Mouse (Mus musculus): ENCODE measurements around the gene Kdm1b.

Kdm1b gene

DNA sequence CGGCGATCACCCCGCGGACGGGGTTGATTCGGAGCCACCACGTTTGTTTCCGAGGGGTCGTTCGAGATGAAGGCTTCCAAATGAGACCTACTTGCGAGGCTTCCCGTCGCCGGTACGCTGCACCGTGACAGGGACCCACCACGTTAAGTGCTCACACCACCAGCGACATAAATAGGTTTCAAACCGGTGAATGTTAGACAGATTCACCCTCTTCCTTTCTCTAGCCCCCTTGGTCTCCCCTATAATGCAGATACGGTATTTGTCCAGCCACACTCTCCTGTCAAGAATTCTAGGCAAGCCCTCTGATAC, 63.2 kb downstream of the Kdm1b start:
- DNase-seq (ENCODE audit: low spot score in 2 of 2): no peak

DNA sequence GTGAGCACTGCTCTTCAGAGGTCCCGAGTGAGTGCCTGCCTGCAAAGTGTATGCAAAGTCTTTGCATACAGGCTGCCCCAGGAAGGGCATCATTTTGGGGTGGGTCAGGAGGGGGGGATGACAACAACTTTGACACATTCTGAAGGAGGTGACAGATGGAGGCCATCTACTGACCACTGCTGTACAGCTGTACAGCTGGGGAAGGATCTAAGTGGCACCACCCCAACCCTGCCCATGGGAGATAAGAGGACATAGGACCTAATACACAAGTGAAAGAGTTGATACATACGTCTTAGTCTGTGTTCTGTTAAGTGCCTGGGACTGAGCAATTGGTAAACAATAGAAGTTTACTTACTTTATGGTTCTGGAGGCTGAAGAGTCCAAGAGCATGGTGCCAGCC, 65.9 kb downstream of the Kdm1b start:
- DNase-seq (ENCODE audit: low spot score in 2 of 2): no peak

GRCm38 (mm10) chr13:47111185-47111584, 67.9 kb downstream of the Kdm1b start:
- no peak for DNase-seq (ENCODE audit: low spot score in 2 of 2)

DNA sequence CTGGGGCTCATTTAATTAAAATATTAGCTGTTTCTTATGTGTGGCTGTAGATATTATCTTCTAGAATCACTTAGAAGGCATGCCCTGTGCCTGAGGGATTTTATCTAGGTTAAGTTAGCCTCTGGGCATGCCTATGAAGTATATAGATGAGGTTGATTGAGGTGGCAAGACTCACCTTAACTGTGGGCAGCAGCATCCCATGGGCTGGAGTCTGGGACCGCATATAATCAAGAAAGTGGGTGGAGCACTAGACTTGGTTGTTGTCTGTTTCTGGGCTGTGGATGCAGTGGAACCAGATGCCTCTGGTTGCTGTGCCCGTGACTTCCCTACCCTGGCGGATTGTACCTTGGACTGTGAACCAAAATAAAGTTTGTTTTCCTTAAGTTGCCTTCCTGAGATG, 68.8 kb downstream of the Kdm1b start:
- no peak for DNase-seq (ENCODE audit: low spot score in 2 of 2)

GRCm38 (mm10) chr13:47112924-47113323, 69.6 kb downstream of the Kdm1b start:
- DNase-seq (ENCODE audit: low spot score in 2 of 2): no peak

DNA sequence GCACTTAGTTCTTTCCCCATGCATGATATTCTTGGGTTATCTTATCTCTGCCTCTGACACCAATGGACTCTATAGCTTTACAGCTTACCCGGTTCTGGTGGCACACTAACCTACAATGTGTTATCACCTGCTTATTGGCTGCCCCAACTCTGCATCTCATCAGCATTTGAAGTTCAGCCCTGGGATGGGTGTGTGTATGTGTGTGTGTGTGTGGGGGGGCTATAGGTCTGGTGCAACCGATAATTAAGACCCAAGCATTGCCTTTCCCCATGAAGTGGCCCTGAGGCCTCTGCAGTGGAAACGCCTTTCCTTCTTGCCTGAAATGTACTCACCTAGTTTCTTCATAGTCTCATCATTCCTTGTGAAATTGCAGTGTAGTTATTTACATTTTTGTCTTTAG, 72.7 kb downstream of the Kdm1b start:
- DNase-seq (ENCODE audit: low spot score in 2 of 2): no peak

GRCm38 (mm10) chr13:47121333-47121889, 78.1 kb downstream of the Kdm1b start:
- DNase-seq (ENCODE audit: low spot score in 2 of 2): no peak

- DNase-seq (ENCODE audit: low spot score in 2 of 2): no peak
Observed at GRCm38 (mm10) chr13:47122537-47123430, 79.5 kb downstream of the Kdm1b start, which contains the start of gene Rnf144b. TSS of gene Rnf144b (plus strand) at chr13:47122656.

DNA sequence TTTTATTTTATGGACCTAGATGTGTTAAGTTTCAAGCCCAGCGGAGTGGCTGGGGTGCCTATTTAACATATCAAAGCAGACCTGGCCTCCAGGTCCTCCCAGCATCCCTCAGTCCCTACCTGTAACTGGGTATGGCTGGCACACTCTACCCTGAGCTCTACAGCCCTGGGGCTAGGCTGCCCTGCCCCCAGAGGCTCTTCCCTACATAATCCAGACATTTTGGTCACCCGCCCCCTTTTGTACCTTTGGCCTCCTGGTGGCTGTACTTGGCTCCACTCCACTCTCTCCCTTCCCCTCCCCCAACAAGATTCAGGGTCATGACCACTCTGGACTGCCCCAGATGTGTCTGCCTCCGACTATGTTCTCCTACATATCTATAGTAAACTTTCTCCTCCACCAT, 81.2 kb downstream of the Kdm1b start:
- DNase-seq (ENCODE audit: low spot score in 2 of 2): no peak

- no peak for DNase-seq (ENCODE audit: low spot score in 2 of 2)
Observed at GRCm38 (mm10) chr13:47124986-47125385, 81.7 kb downstream of the Kdm1b start.

DNA sequence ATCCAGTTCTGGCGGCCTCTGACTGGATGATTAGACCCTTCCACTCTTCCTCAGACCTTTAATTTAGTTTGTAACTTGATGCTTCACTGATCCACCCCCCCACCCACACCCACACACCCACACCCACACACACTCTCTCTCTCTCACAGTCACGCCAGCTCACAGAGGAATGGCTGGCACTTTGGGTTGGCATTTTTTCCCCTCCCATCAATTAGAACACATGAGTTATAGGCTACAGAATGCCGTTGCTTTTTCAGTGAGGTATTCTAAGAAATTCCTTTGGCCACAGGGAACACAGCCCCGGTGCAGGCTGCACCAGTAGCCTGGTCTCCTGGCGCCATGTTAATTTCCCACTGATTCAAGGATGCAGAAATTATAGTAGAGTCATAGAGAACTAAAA, 82.3 kb downstream of the Kdm1b start:
- DNase-seq (ENCODE audit: low spot score in 2 of 2): no peak

GRCm38 (mm10) chr13:47129090-47129489, 85.8 kb downstream of the Kdm1b start:
- DNase-seq (ENCODE audit: low spot score in 2 of 2): no peak

DNA sequence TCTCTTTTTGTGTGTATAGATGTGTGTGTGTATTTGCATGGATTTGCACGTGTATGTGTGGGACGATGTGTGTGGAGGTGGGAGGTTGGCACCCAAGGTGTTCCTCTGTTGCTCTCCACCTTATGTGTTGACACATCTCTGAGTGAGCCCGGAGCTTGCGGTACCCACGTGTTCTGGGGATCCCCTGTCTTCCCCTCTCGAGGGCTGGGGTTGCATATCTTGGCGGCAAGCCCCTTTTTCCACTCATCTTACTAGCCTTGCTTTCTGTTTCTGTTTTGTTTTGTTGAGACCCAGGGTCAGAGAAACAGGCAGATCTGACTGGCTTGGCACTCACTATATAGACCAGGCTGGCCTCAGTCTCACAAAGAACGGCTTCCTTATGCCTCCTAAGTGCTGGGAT, 89.8 kb downstream of the Kdm1b start:
- DNase-seq (ENCODE audit: low spot score in 2 of 2): no peak

DNA sequence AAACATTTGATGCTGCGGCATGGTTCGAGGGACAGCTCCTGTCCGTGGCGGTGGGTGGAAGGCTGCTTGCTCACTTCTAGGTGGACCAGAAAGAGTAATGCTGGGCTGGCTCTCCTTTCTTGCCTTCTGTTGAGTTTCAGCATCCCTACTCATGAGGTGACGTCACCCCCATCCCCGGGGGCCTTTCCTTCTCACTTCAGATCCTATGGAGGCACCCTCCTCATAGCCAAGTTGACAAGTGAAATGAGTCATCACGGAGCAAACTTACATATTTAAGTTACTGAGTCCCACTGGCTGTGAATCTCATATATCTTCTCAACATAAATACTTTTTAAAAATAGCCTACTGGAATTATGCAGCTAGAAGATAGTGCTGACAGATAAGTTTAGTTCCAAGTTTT, 91.5 kb downstream of the Kdm1b start:
- no peak for DNase-seq (ENCODE audit: low spot score in 2 of 2)
